Mouse (Mus musculus) right cerebral cortex, adult 2 months (tissue): ENCODE results near the gene Cadm2.
A peak's percentile ranks its signal among the peaks of the same experiment; 100 is the strongest.

Source experiments
- DNase-seq, 2 experiments: peaks; one replicate each; pipeline ENCODE4 v3.0.0; 2021 to 2022; ENCODE audit warnings: low spot score in 2 of 2

Gene Cadm2

DNA sequence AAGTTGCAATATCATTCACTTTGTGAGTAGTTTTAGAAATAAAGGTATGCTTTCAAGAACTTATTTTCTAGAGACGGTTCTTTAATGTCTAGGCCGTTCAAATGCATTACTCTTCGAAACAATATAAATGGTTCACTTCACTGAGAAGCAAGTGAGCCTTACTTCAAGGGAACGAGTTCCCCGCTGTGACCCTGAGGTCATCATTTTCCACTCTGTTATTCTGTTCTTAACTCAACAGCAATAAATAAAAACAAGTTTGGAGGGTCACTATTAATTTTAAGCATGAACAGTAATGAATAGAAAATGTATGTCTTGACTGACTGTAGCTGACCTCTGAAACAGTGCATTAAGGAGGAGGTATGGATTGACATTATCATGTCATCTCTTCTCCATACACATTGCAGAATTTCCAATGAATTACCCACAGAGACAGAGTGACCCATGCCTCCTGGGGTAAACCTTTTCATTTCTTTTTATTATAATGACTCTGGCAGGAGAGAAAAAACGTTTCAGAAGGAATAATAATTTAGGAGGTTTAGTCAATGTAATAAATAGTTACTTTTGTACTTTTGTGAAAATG, 458.4 kb downstream of the Cadm2 start:
- no peak for DNase-seq

DNA sequence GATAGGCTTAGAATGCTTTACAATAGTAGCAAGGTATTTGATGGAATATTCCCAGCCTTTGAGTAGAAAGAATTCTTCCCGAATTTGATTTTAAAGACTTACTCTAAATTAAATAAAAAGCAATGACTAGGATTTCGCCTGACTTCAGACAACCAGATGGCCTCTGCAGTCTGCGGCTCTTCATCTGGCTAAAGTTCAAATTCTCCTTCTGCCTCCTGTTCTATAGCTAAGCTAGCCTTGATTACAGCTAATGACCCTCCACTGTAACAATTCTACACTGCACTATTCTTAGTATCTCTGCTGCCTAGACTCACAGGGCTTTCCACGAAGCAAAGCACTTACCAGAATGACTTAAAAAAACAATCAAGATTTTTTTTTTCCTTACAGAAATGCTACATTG, 495.9 kb downstream of the Cadm2 start:
- DNase-seq = no peak

DNA sequence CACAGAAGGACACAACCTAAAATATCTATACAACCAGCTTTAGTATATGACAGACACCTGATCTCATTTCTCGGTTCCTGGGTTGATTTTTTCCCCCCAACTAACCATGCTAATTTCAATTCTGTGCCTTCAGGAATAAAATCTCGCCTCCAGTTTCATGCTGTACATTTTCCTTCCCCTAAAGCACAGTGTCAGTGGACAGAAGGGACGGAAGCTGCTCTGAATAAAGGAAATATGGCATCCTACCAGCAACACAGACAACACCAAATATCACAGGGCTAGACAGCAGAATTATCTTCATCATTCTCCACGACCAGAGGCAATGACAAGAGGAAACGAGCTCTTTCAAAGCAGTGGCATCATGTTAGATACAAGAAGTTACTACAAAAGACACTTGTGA, 498.2 kb downstream of the Cadm2 start:
- DNase-seq = no peak

DNA sequence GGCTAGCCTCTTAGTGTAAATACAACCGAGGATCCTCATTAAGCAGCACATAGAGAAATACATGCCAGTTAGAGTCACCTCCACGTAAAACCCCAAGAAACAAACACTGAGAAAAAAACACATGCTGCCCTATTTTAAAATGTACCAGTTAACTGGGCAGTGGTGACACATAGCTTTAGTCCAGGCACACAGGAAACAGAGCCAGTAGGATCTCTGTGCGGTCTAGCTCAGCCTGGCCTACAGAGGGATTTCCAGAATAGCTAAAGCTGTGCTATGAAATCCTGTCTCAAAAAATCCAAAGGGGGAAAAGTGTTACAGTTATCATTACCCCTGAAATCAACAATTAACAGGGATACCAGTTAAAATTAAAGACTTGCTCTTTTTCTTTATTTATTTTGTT, 498.9 kb downstream of the Cadm2 start:
- DNase-seq = no peak

DNA sequence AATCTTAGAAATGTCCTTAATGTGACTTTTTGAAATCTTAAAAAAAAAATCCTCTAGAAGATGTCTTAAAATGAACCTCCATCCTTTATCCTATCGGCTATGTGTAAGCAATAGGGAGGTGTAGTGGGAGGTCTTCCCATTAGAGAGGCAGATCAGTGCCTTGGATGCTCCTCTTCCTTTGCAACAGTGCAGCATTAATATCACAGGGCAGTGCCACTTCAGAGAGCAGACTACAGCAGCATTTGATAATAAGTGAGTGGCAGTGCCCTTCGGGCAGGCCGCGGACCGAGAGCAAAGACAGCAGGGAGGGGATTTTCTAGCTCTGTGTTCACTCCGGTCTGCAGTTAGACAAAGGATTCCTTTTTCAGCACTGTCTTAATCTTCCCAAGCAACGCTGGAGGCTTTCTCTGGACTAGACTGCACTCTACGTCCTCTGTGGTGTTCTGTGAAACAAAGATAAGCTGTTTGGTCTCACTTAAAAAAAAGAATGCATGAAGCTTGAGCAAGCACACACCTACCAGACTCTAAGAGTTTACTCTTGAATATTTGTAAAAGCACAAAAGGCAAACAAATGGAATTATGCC, 514.1 kb downstream of the Cadm2 start:
- no peak for DNase-seq

DNA sequence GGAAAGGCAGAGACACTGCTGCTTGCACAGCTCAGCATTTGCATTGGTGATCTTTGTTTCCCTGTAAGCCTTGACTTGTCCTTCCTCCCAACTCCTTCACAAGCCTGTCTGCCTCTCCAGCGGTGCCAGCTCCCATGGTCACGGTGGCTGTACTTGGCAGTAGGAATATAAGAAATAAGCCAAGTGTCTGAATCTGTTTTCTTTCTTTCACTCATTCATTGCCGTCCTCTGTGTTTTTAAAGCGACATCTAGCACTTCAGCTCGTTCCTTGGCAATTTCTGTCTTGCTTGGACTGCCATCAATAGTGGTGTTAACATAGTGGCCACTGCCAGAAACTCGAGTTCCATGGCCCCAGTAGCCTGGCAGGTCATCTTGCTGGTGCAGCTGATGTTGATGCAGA, 524.0 kb downstream of the Cadm2 start:
- peak in 1 of 2 experiments; percentile 40 for DNase-seq

DNA sequence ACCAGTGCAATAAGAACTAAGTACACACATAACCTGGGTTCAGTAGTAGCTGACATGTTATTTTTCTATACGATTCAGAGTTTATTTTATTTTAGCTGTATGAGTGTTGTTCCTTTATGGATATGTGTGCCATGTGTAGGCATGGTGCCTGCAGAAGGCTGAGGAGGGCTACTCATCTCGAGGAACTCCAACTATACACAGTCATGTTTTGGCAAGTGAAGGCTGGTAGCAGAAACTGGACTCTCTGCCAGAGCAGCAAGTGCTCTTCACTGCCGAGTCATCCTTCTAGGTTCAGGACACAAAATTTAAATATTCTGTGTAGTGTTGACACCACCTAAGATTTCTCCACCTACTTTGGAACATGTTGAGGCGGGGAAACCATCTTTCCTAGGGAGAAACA, 524.8 kb downstream of the Cadm2 start:
- DNase-seq = no peak

DNA sequence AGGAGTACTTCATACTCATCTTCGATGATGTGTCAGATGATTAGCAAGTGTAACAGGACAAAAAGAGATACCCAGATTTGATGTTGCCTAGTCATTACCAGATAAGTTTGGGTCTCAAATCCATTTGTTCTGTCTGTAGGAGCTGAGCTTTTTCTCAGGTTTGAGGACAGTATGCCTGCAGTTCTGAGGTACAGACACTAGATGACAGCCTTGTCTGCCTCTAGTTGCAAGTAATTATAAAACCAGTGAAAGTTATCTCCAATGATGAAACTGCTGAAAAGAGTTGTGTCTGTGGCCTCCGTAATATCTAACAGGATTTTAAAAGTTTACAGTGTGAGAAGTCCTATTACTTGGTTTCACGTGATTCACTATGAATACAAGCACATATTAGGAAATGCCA, 531.0 kb downstream of the Cadm2 start:
- DNase-seq = peak; percentile 67 to 72

DNA sequence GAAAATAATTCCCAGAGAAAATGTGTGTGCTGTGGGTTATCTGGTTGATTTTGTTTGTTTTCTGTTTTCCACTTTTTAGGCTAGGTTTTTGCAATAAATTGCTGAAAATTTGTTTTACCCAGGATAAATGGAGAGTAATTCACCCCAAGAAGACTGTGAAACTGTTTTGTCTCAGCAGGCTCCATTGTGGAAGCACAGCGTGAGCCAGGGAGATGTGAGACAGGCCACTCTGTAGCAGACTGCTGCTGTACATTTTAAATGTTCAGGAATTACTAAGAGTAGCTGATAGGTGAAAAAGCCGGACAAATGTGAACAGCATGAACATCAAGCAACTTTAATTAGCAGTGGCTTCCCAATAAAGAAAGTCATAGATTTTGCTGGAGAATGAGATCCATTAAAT, 541.4 kb downstream of the Cadm2 start:
- no peak for DNase-seq

DNA sequence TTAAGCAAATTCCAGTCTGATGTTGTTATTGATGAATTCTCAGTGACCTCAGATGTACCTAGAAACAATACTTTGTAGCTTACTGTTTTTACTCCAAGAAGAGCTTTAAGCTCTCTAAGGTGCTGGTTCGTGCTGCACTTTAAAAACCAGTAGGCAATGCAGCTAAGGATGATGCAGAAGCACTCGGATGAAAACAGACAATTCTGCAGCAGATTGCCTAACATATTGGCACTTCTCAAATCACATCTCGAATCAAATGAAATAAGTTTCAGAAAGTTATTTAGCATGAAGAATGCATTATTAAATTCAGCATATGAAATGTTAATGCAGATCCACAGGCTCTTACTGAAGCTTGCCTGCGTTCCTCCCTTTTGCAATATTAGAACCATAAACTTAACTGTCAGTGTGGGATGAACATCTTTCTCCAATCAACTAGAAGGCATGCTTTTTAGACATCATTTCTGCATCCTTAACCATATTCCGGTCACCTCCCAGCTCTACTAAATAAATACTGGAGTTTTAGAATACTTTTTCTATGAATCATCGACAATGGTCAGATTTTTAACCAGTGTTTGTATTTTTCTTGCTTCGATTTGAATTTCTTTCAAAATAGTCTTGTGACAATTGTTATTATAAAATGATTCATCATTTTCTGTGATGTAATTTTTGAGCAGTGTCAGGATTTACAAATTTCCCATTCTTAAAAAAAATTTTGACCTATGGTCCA, 544.4 kb downstream of the Cadm2 start:
- no peak for DNase-seq

DNA sequence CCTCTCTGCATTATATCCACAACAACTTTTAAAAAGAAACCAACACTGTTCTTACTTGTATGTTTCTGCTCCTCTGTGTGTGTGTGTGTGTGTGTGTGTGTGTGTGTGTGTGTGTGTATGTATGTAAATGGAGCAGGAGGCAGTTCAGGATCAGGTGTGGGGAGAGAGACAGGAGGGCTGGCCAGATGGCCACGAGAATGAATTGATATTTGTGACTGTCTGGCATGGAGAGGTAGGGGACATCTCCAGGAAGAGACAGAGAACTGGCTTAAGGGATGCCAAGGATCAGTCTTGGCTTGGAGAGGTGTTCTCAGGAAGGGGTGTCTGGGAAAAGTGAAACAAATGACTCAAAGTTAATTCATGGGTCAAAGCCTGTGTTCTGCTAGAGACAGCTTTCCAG, 552.2 kb downstream of the Cadm2 start:
- no peak for DNase-seq

DNA sequence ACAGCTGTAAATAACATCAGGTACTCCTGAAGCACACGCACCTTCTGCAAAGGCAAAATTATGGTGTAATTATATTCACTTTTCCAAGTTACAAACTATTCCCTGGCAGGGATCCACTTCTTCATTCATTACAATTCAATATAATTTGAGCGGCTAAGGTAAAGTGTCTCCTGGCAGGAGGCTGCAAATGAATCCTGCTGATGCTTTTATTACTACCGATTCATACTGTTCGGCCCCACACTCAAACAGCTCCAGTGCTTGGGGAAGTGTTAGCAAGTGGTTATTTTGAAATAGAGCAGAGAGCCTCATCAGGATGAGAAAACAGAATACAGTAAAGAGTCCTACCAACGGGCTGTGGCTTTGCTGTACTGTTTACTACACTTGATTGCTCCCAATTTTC, 589.8 kb downstream of the Cadm2 start:
- DNase-seq = no peak

DNA sequence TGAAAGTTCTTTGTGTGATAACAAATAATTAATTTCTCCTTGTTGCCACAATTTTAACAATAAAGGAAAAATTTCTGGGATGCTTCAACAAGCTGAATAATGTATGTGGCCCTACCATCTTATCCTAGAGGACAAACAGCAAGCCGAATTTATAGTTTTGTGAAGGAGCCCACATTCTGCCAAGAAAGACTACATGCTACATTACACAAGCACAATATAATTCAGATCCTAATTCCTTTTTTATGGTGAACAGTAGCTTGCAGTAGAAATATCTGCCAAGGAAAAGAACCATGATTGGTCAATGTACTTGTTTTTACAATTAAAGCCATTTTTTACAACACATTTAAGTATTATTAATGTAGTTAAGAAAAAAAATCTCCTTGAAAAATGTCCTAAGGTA, 600.9 kb downstream of the Cadm2 start:
- no peak for DNase-seq

DNA sequence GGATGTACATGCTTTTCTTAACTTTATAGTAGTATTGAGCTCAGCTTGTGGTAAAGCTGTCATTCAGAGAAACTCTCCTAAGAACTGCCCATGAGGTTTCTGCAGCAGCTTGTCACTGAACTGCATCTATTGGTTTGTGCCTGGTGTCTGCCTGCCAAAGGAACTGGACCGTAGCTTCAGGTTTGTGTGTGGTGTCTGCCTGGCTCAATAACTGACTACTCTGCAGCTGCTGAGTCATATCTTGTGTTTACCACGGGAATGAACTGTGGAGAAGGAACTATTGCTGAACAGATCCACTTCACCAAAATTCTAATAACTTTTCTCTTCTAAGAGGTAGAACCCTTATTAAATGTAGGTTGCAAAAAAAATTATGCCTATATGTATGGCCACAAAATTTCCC, 603.0 kb downstream of the Cadm2 start:
- no peak for DNase-seq

DNA sequence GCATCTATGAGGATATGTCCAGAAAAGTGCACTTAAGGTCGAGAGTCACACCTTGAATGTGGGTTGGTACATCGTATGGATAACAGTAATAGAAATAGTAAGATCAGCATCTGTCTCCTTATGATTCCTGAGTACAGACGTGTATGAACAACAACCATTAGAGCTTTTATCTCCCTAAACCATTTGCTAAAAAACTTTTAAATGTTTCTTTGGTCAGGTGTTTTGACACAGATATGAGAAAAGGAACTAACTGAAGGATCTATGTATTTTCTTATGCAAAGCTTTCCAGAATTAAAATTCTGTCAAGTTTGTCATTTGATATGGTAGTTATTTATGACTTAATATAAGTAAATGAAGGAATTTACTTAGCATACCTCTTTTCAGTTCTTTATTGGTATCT, 617.5 kb downstream of the Cadm2 start:
- DNase-seq = no peak

DNA sequence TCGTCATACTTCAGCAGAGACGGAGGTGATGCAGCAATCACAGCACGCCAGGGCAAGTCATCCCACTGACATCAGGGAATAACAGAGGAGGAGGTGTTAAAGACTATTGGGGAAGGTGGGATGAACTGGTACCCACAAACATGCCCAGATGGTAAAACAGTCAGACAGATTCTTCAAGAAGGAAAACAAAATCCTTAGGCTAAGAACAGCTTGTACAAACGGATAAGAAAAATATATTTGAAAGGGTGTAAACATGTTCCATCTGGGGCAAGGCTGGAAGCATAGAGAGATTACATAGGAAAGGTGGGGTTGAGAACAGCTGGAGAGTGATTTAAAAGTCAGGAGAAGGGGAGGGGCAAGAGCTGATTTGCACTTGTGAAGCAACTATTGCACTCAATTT, 619.0 kb downstream of the Cadm2 start:
- DNase-seq = peak; percentile 50 to 54

DNA sequence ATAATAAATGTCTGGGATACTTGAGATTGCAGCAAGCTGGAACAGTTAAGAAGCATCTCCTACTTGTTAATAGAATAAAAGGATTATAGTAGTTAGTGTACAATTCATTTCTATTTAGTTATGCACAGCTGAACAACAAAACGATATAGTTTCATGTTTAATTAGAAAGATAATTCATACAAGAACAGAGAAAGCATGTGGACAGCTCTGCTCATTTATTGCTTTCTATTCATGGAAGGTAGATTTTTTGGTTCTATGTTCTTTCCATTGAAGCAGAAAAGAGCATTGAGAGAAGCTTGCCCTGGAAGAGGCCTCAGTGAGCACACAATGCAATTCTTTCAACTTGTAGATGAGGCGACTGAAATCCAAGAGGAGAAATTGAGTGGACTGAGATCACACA, 623.2 kb downstream of the Cadm2 start:
- DNase-seq = no peak

DNA sequence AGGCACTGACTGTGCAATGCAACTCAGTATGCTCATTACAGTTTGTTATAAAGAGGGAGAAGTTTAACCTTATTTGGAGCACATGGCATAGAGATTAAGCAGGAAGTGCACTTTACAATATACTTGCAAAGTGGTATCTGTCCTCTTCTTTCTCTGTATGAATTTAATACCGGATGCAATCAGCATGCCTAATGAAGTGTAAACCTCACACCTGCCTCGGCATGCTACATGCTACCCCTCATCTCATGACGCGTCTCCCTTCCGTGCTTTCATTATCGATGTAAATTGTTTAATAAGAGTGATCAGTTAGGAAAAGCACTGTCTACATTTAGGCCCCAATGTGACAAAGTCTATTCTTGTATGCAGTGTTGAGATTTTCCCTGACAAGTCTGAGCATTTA, 633.0 kb downstream of the Cadm2 start:
- DNase-seq = no peak

DNA sequence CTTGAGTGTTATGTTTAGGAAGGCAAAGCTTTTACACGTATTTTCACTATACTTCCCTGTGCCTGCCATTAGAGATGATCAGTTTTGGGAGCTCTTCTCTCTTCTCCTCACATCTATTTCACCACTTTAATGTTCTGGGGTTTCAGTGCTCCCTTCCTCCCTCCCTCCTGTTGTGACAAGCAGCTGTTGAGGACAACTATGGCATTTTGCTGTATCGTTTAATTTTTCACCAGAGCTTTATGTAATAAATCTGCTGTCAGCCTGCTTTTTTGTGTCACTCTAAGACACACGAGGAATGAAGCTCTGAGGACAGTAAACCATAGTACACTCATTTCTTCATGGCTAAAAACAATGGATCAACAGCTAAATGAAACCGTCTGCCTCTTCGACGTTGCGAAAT, 633.8 kb downstream of the Cadm2 start:
- no peak for DNase-seq

DNA sequence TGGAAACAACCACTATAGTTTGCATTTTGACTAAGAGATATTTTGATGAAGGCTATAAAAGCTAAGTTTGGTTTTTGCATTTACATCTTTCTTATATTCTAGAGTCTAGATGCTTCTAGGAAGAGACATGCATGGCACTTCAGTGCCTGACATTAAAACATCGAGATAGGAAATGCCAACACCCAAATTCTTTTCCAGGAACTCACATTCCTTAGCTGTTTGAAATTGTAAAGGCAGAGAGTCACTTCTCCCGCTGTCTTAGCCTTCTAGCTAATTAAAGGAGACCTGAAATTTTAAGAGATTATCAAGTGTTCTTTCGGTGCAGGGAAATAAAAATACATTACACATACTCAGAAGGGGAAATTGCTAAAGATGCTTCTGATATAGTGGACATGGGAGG, 649.8 kb downstream of the Cadm2 start:
- DNase-seq = no peak

DNA sequence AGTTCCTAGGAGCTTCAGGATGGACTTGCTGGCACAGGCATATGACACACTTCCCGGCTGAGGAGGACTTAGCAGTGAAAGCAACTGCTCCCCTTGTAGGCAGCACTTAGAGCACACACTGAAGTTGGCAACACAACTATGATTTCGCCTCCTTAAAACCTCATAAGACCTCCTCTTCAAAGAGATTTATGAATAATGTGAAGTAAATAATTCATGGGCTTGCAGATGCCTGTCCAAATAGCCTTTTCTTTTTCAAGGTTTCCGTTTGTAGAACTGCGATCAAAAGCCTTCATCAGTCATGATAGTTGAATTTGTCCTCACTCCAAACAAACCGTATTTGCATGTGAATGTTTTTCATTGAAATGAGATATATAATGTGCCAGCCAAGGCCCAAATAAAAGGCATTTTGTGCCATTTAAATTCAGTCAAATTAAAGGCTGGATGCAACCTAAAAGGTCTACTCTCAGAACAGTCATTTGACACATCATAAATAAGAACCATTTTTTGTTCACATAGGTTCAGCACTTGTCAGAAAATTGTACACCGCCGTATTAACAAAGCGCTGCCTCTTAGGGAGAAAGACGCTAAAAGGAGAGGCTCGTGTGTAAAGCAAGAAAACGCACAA, 651.1 kb downstream of the Cadm2 start:
- no peak for DNase-seq

DNA sequence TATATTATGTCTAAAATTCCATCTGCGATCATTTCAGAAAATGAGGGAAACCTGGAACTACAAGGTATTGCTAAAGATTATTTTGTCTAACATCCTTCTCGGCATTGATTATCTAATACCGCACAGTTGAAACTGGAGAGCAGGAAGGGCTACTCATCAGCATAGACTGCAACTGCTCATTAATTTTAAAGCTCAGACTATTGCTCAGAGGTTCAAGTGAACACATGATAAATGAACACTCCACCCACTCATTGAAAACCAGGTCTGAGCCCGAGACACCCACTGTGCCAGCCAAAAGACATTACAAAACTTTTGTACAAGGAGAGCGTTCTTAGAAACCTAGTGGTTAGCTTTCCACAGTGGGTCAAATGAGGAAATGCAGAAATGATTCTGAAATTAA, 652.4 kb downstream of the Cadm2 start:
- DNase-seq = no peak

DNA sequence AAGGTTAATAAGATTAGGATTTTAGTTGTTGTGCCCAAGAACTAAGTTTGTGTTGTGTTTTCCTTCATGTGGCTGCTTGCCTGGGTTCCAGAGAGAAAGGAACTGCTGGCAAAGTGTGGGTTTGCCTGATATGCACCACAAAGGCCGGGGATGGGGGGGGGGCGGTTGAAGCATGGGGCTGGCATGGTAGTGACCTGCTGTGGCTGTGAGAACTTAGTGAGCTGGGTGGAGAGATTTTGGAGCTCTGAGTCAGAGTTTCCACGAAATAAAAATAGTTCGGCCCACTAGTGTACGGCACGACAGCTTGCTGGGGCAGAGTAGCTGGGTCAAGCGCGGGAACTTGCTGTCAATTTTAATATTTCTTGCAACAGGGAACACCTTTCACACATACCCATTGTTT, 653.0 kb downstream of the Cadm2 start:
- no peak for DNase-seq
